Mouse (Mus musculus) olfactory bulb, adult 2 months (tissue): ENCODE measurements around the gene Ccdc40. TPM values are rescaled to one million over a fixed set of nuclear protein-coding genes. Genes with fewer than 3 reads are reported as not detected.
"Not testable (repeated sequence)": the region's sequence is repeated elsewhere in the genome, so short reads cannot be mapped to it uniquely, and the experiment has no call there.

Source experiments
- H3K27ac ChIP-seq: fragments of 200-500 bp; 2 replicates; pipeline ENCODE4 v1.5.1; 2012; ENCODE audit warnings: low read depth, low read length; ENCODE audit not compliant: insufficient read depth
- H3K4me1 ChIP-seq: fragments of 200-500 bp; 2 replicates; pipeline ENCODE4 v1.6.1; 2012; ENCODE audit warnings: low read length; ENCODE audit not compliant: control insufficient read depth, insufficient read depth
- H3K4me3 ChIP-seq: fragments of 200-500 bp; 2 replicates; pipeline ENCODE4 v1.5.1; 2012; ENCODE audit warnings: mild to moderate bottlenecking, low read depth, low read length, moderate library complexity; ENCODE audit not compliant: insufficient read depth
- CTCF ChIP-seq: fragments of 200-500 bp; IDR thresholded peaks from 2 replicates; pipeline ENCODE4 v1.5.1; 2012; ENCODE audit warnings: low read depth, mild to moderate bottlenecking, low read length, moderate library complexity; ENCODE audit not compliant: insufficient read depth
- POLR2A ChIP-seq: fragments of 200-500 bp; IDR thresholded peaks from 2 replicates; pipeline ENCODE4 v1.6.1; 2012; ENCODE audit warnings: mild to moderate bottlenecking, low read depth, low read length, moderate library complexity; ENCODE audit not compliant: insufficient read depth
- WGBS: fragments of 180-500 bp; shearing (Covaris S2); methylation state at CpG from one replicate; pipeline ENCODE4 v1.1.7; 2018; 5-methylcytosine and 5-hydroxymethylcytosine counted together
- polyA plus RNA-seq: library from polyadenylated mRNA; stranded (reverse); fragments of >200 nt; gene quantifications from 2 replicates; pipeline ENCODE4 v1.2.4, GENCODE M21; 2012; ENCODE audit warnings: low replicate concordance; ENCODE audit not compliant: missing spikeins, insufficient read depth, insufficient read length

Ccdc40 gene
- polyA plus RNA-seq, 1 experiment, result not detected

DNA sequence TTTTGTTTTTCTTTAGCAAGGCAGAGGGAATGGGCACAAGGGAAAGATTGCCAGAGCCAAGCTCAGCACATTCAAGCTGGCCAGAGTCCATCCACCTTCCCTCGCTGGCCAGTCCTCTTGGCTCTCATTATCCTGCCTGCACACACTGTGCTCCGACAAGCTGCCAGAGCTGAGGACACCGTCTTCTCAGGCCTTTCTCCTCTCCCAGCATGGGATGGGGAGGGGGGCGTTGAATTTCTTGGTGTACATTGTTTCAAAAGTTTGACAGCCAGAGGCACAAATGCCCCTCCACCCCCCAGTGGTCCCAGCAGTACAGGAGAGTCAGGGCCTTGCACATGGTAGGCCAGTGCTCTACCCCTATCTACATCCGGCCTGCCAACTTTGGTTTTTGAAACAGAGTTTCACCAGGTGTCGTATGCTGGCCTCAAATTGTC, 38.9 kb downstream of the Ccdc40 start:
- TF ChIP-seq POLR2A (no peak), CTCF (no peak)
- Histone ChIP-seq H3K4me1 (peaks cover 39% of the 10 kb centered on the region), H3K4me3 (no peak overlapping the region), H3K27ac (no peak overlapping the region)
- 35% methylated on average over 6 of the region's 6 CpGs for WGBS

DNA sequence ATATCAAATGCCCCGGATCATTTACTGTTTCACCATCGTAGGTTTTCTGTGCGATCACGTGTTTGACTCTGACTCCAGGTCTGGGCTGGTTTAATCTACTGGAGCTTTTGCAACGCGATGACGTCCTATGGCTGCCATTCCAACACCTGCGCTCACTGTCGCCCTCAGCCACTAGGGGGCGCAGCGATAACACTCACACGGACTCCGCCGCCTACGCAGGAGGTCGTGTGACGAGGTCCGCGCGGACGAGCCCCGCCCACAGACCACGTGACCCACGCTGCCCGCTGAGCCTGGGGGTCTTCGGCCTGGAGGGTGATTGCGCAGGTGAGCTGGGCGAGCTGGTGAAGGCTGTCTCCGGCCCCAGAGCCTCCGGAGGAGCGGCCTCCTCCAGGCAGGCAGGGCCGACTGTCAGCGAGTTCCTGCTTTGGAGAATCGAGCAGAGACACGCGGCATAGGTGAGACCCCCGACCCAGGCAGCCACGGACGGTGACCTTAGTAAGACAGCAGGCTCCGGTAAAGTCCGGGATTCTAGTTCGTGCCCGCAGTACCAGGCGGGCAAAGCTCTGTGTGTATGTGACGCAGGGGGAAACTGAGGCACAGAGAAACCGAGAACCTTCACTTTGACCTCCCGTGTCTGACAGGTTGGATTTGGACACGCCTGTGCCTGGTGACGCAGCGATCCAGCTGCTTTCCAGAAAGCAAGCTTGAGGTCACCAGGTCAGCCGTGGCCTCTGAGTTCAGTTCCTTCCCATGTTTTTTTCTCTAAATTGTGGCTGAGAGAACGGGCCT, 39.6 kb downstream of the Ccdc40 start, which contains the start of gene Gaa:
TSS of gene Gaa (plus strand) at position 120 of the 789 bp plus-strand sequence.
- Histone ChIP-seq H3K27ac (peak within 1 kb of the TSS; percentile 88), H3K4me3 (peak within 1 kb of the TSS; percentile 97), H3K4me1 (peaks cover 39% of the 10 kb centered on the region)
- TF ChIP-seq CTCF (peak; percentile 92), POLR2A (peak; percentile 58)
- WGBS, result 2% methylated on average over 52 of the region's 52 CpGs

DNA sequence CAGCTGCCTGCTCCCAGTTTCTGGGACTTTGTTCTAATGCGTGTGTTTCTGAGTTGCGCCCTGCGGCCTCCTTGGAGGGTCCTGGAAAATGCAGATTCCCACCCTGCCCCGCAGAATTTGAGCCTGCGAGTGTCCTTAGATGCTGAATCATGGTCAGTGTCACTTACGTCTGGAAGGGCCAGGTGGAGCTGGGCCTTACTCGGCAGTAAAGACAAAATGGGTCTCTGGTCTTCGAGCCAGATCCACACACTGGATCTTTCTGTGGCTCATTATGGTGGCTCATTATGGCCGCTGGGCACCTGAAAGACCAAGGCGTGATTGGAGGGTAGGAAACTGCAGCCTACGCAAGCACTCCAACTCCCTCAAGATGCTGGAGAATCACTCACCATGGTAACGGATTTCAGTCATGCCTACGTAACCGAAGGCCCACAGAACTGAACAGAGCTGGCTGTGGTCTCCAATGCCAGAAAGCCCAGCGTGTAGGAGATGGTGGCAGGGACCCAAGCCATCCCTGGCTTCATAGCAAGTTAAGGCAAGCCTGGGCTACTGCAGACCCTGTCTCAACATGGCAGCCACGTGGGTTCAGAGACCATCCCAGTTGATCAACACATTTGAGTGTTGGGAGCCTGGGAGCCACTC, 40.3 kb downstream of the Ccdc40 start:
- 47% methylated on average over 16 of the region's 16 CpGs for WGBS
- H3K4me1 ChIP-seq, result peaks cover 39% of the 10 kb centered on the region
- TF ChIP-seq POLR2A (no peak), CTCF (no peak)
- H3K4me3 ChIP-seq, result peak overlapping the region; percentile 97
- H3K27ac ChIP-seq, result peak overlapping the region; percentile 88

DNA sequence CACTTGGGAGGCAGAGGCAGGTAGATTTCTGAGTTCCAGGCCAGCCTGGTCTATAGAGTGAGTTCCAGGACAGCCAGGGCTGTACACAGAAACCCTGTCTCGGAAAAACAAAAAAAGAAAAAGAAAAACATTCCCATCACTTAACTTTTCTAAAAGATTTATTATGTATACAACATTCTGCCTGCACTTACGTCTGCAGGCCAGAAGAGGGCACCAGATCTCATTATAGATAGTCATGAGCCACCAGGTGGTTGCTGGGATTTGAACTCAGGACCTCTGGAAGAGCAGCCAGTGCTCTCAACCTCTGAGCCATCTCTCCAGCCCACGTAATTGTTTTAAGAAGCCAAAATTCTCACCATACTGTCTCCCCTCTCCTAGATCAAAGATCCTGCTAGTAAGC, 44.1 kb downstream of the Ccdc40 start:
- H3K4me1 ChIP-seq, result peaks cover 35% of the 10 kb centered on the region
- TF ChIP-seq CTCF, result 0 out of 2 replicates have a peak, but pooled peaks have one; percentile 33
- WGBS, result 81% methylated on average over 3 of the region's 3 CpGs
- H3K27ac ChIP-seq, H3K4me3 ChIP-seq: not testable (repeated sequence)

DNA sequence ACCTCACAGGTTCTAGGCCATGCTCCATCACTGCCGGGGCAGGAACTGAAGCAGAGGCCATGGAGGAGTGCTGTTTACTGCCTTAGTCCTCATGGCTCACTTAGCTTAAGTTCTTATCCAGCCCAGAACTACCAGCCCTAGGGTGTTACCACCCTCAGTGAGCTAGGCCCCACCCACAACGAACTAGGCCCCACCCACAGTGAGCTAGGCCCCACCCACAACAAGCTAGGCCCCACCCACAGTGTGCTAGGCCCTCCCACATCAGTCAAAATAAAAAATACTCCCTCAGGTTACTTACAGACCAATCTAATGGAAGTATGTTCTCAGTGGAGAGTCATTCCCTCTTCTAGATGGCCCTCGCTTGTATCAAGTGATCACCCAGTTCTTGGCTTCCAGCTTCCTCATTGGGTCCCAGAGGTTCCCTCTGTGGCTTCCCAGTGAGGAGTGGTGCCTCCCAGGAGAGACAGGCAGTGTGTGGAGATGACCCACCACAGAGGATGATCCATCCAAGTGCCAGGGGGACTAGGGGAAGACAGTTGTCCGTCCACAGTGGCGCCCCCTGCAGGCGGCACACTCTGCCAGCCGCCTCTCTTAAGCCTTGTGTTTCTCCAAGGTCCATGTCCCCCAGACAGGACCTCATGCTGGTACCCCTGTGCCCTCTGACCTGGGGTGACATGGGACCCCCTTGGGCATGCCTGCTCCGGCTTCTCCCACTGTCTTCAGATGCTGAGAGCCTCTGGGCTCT, 45.0 kb downstream of the Ccdc40 start:
- Histone ChIP-seq H3K4me3 (no peak overlapping the region), H3K27ac (no peak overlapping the region), H3K4me1 (peaks cover 27% of the 10 kb centered on the region)
- TF ChIP-seq POLR2A (no peak), CTCF (no peak)
- 84% methylated on average over 8 of the region's 8 CpGs for WGBS

DNA sequence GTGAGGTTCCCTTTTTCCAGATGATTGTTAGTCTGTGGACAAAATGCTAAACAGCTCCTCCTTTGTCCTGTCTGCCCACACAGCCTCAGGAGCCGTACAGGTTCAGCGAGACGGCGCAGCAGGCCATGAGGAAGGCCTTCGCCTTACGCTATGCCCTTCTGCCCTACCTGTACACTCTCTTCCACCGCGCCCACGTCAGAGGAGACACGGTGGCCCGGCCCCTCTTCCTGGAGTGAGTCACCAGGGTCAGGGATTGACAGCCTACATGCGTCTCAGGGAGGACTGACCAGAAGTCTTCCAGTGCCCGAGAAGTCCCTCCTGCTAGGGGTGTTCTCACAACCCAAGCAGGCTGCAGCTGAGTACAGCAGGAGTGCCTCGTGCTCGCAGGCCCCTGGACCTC, 52.7 kb downstream of the Ccdc40 start:
- H3K4me1 ChIP-seq, result no peaks in the 10 kb centered on the region; the same call in 1 of the 2 replicates
- TF ChIP-seq POLR2A (no peak), CTCF (no peak)
- H3K27ac ChIP-seq, result no peak overlapping the region
- WGBS, result 82% methylated on average over 15 of the region's 15 CpGs
- H3K4me3 ChIP-seq, result no peak overlapping the region

DNA sequence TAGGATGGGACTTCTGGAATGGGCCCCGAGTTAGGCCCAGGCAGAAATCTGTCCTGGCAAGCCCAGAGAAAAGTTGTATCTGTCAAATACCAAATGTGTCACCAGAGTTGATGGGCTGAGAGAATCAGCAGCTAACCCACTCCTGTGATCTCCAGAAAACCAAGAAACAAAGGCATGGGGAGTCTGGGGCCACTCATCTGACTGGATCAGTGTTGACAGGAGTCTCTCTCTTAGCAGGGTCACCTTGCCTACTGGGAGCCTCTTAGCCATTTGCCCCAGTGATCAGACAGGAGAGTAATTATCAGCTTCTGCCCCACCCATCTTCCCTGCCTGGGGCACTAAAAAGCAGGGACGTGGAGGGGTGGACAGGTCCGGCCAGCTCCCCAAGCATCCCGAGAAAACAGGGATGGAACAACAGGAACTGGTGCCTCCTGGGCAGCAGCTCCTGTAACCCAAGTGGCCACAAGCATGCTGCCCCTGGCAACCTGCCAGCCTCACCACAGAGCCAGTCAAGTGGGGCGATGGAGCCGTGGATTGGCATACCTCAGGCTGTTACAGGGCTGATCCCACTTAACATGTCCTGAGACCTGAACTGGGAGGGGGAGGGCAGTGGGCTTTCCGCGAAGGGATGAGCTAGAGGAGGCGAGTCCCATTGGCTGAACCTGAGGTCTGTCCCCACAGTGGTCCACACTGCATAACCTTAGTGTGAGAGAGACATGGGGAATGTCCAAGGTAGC, 57.6 kb downstream of the Ccdc40 start:
- Histone ChIP-seq H3K4me3 (no peak overlapping the region), H3K4me1 (no peaks in the 10 kb centered on the region; the same call in 1 of the 2 replicates), H3K27ac (no peak overlapping the region)
- TF ChIP-seq CTCF, result no peak
- no peak for TF ChIP-seq POLR2A
- 59% methylated on average over 9 of the region's 9 CpGs for WGBS

DNA sequence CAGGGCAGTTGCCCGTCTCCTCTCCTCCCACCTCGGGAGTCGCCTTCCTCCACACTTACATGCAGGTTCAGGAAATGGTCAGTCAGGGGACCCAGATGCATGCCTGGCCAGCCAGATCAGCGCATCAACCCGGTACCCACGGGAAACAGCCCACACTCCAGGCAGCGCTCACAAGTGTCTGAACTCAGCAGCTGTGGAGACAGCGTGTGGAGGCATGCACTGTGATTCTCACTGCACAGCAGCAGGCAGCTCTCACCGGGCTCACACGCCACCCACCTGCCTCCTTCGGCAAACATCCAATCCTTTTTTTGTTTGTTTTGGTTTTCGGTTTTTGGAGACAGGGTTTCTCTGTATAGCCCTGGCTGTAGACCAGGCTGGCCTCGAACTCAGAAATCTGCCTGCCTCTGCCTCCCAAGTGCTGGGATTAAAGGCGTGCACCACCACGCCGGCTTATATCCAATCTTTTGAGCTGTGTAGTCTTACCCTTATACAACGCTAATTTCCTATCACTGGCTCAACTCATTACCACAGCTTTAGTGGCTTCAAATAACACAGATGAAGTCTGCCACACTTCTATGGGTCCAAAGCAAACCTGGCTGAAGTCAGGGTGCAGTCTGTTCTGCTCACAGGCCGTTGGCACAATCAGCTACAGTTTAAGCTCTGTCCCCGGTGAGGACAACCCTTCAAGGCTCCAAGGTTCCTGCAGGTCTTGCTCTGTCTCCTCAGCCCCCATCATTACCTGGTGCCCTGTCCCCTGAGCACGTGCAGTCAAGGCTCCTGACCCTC, 59.0 kb downstream of the Ccdc40 start:
- H3K4me3 ChIP-seq, result no peak overlapping the region
- 69% methylated on average over 20 of the region's 20 CpGs for WGBS
- no peak overlapping the region for H3K27ac ChIP-seq
- no peaks in the 10 kb centered on the region; the same call in 1 of the 2 replicates for H3K4me1 ChIP-seq
- TF ChIP-seq POLR2A (no peak), CTCF (no peak)

DNA sequence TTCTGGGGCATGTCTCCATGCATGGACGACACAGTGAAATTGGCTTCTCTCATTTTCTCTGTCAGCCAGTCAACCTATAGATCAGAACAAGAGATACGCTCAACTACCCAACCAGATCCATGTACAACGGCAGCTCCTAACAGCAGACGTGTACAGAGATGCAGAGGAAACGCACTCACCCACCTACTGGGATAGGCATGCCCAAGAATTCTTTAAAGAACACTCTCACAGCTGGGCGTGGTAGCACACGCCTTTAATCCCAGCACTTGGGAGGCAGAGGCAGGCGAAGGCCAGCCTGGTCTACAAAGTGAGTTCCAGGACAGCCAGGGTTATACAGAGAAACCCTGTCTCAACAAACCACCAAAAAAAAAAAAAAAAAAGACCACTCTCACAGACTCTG, 64.5 kb downstream of the Ccdc40 start:
- not testable (repeated sequence) for H3K27ac ChIP-seq, H3K4me3 ChIP-seq, H3K4me1 ChIP-seq
- WGBS, result 93% methylated on average over 8 of the region's 8 CpGs
